Mouse (Mus musculus) monocyte, adult 2 months (primary cell): Measurements from ENCODE around the gene Olfr810.

Experiments
- DNase-seq, 2 experiments: peaks; one replicate each; pipeline ENCODE4 v3.0.0; 2022; ENCODE audit warnings: low spot score in 2 of 2, low read depth in 1 of 2

Gene Olfr810

GRCm38 (mm10) chr10:129794817-129795216, at the start of gene Olfr810:
TSS of gene Olfr810 (minus strand) at chr10:129794917.
- no peak for DNase-seq

- no peak for DNase-seq
Observed at GRCm38 (mm10) chr10:129804296-129804695, 9.6 kb upstream of the Olfr810 start, which contains the start of gene Olfr811. TSS of gene Olfr811 (minus strand) at chr10:129804396.

- DNase-seq, result no peak
Observed at GRCm38 (mm10) chr10:129778123-129778522, 16.6 kb downstream of the Olfr810 start.

GRCm38 (mm10) chr10:129774338-129774737, 20.4 kb downstream of the Olfr810 start, which contains the start of gene Olfr809:
TSS of gene Olfr809 (plus strand) at chr10:129774638.
- no peak for DNase-seq

- no peak for DNase-seq
Observed at GRCm38 (mm10) chr10:129765182-129765581, 29.5 kb downstream of the Olfr810 start, which contains the start of gene Olfr808. TSS of gene Olfr808 (plus strand) at chr10:129765482.

- no peak for DNase-seq
Observed at GRCm38 (mm10) chr10:129757693-129758092, 37.0 kb downstream of the Olfr810 start, which contains the start of gene Olfr807. TSS of gene Olfr807 (minus strand) at chr10:129757793.

- no peak for DNase-seq
Observed at GRCm38 (mm10) chr10:129741821-129742220, 52.9 kb downstream of the Olfr810 start, which contains the start of gene Olfr806. TSS of gene Olfr806 (minus strand) at chr10:129741921.
